8 mouse cellular contexts compared by ENCODE assay signal in the genomic region with DNA sequence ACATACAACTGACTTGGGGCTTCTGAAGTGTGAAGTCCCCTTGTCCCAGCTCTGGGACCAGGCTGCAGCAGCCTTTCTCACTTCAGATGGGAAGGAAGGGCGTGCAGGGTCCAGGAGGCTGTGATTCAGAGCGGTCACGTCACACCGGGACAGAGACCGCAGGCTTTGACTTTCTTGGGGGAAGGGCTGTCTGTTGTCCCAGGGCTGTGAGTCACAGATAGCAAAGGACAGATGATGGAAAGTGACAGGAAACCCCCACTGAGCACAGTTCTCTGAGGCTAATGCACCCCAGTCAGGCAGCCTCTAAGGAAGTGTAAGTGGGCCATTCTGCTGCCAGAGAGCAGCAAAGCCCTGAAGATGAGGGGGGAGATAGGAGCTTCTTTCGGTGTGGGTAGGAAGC. TPM values are rescaled to one million over a fixed set of nuclear protein-coding genes. Genes with fewer than 3 reads are reported as not detected.
DNase-seq lines count a peak whose midpoint lies in the region; ATAC-seq and TF ChIP-seq lines count a peak whose summit lies in the region.

No protein-coding gene starts in this region.

- no peaks in the 10 kb centered on the region for H3K9me3 ChIP-seq in heart, embryonic 12.5 days (replicated peaks)
- no peaks in the 10 kb centered on the region for H3K9me3 ChIP-seq in kidney, postnatal 0 days (replicated peaks; ENCODE audit: low read length)
- H3K9me3 ChIP-seq in stomach, embryonic 15.5 days = no peaks in the 10 kb centered on the region

- H3K4me1 ChIP-seq in heart, embryonic 12.5 days (replicated peaks) = peaks cover 14% of the 10 kb centered on the region
- no peaks in the 10 kb centered on the region for H3K4me1 ChIP-seq in kidney, postnatal 0 days (replicated peaks; ENCODE audit: insufficient read depth, low read length)
- H3K4me1 ChIP-seq in stomach, embryonic 15.5 days = 0 out of 2 replicates have a peak, but pooled peaks cover 3% of the 10 kb centered on the region

- TF ChIP-seq CTCF in kidney, postnatal 0 days (IDR thresholded peaks at IDR 0.05; ENCODE audit: low read depth) = no peak

- no peaks in the 10 kb centered on the region for H3K27me3 ChIP-seq in heart, embryonic 12.5 days (replicated peaks)
- no peaks in the 10 kb centered on the region for H3K27me3 ChIP-seq in kidney, postnatal 0 days (ENCODE audit: insufficient read depth, low read length)
- no peaks in the 10 kb centered on the region for H3K27me3 ChIP-seq in stomach, embryonic 15.5 days (replicated peaks)

- peak overlapping the region; percentile 22 for H3K4me3 ChIP-seq in heart, embryonic 12.5 days
- no peak overlapping the region for H3K4me3 ChIP-seq in kidney, postnatal 0 days (replicated peaks; ENCODE audit: low read depth, low read length)
- no peak overlapping the region for H3K4me3 ChIP-seq in stomach, embryonic 15.5 days (replicated peaks)

- peak overlapping the region; percentile 34; the same call in 1 of the 2 replicates for H3K9ac ChIP-seq in heart, embryonic 12.5 days
- H3K9ac ChIP-seq in kidney, postnatal 0 days (ENCODE audit: low read depth, low read length) = no peak overlapping the region
- H3K9ac ChIP-seq in stomach, embryonic 15.5 days = no peak overlapping the region

- 4% methylated on average over 6 of the region's 6 CpGs for WGBS in heart, embryonic 12.5 days
- WGBS in kidney, postnatal 0 days = 9% methylated on average over 6 of the region's 6 CpGs
- WGBS in stomach, embryonic 15.5 days = 6% methylated on average over 6 of the region's 6 CpGs

- peak overlapping the region; percentile 70 for H3K4me2 ChIP-seq in heart, embryonic 12.5 days
- peak overlapping the region; percentile 36 for H3K4me2 ChIP-seq in kidney, postnatal 0 days (ENCODE audit: low read length)
- peak overlapping the region; percentile 41 for H3K4me2 ChIP-seq in stomach, embryonic 15.5 days

- DNase-seq in kidney, adult 9 months = peak; percentile 24
- no peak for DNase-seq in kidney, adult 18-20 months
- DNase-seq in adrenal gland, postnatal 14 days = peak; percentile 82
- peak; percentile 35 for DNase-seq in kidney, postnatal 0 days (ENCODE audit: low spot score)
- no peak for DNase-seq in cerebellum, postnatal 36 days

- peak; percentile 87 for ATAC-seq in heart, embryonic 12.5 days (ENCODE audit: insufficient number of reproducible peaks, low FRiP score)
- no peak; the same call in 1 of the 2 replicates for ATAC-seq in kidney, postnatal 0 days (replicated peaks; ENCODE audit: low FRiP score, low read depth)
- peak; percentile 94 for ATAC-seq in megakaryocyte progenitor cell, adult 5-6 weeks (replicated peaks; ENCODE audit: poor library complexity)
- ATAC-seq in stomach, embryonic 15.5 days (ENCODE audit: insufficient read depth, low FRiP score, low read depth) = peak; percentile 50; the same call in 1 of the 2 replicates

- no peaks in the 10 kb centered on the region for H3K36me3 ChIP-seq in heart, embryonic 12.5 days
- no peaks in the 10 kb centered on the region for H3K36me3 ChIP-seq in kidney, postnatal 0 days (ENCODE audit: insufficient read depth, low read length)
- H3K36me3 ChIP-seq in stomach, embryonic 15.5 days = no peaks in the 10 kb centered on the region

- no peak overlapping the region for H3K27ac ChIP-seq in heart, embryonic 12.5 days (ENCODE audit: poor library complexity, severe bottlenecking)
- no peak overlapping the region for H3K27ac ChIP-seq in kidney, postnatal 0 days
- no peak overlapping the region for H3K27ac ChIP-seq in stomach, embryonic 15.5 days

RNA-seq across cellular contexts. Expression of a gene that starts 23.9 kb away (rescaled TPM):
- 25.6 and 27.0 TPM in 2 replicates for total RNA-seq in adrenal gland, postnatal 14 days (2021)
- polyA plus RNA-seq in heart, embryonic 12.5 days (2016; fragmentation: Nextera tagmentation; extraction: Ambion mirVana) = 17.2 and 18.2 TPM in 2 replicates
- 13.3 and 14.5 TPM in 2 replicates for polyA plus RNA-seq in kidney, postnatal 0 days (2015; fragmentation: Nextera tagmentation; extraction: Ambion mirVana)
- 16.4 and 24.7 TPM in 2 replicates for total RNA-seq in megakaryocyte progenitor cell, adult 5-6 weeks (2015)
- 17.8 and 19.7 TPM in 2 replicates for total RNA-seq in megakaryocyte progenitor cell, adult 5-6 weeks (2017)
- polyA plus RNA-seq in stomach, embryonic 15.5 days (2015; fragmentation: Nextera tagmentation; extraction: Ambion mirVana) = 17.7 and 19.3 TPM in 2 replicates

Comparison
In these comparisons a context has a peak if more than half of its experiments do, and no peak if none do; other contexts are left out.
1. DNase-seq: peak in kidney, adult 9 months (single experiment), adrenal gland, postnatal 14 days (single experiment) and kidney, postnatal 0 days (single experiment); none in kidney, adult 18-20 months (single experiment) and cerebellum, postnatal 36 days (0 of 2).
2. Peak in every context shown above with its lines, with median percentiles within 50 percentile points of each other: H3K4me2 ChIP-seq.